Mouse (Mus musculus) left cerebral cortex, postnatal 14 days (tissue): Measurements from ENCODE around the gene Wwox. TPM values are rescaled to one million over a fixed set of nuclear protein-coding genes. Genes with fewer than 3 reads are reported as not detected.
A peak's percentile ranks its signal among the peaks of the same experiment; 100 is the strongest.

Experiments
- DNase-seq, 2 experiments: peaks; one replicate each; pipeline ENCODE4 v3.0.0; 2021 to 2022; ENCODE audit warnings: low spot score in 2 of 2, mixed read lengths in 1 of 2
- intact Hi-C: fragments of 180-260 bp; cut with DNase I; formaldehyde crosslinking; loops from one replicate; pipeline ENCODE4 v1.15.1; 2025
- long read RNA-seq, 2 experiments: library from polyadenylated mRNA; stranded (forward); transcript quantifications; one replicate each; pipeline ENCODE4 v2.0.0; 2021
- total RNA-seq, 2 experiments: library from RNA; stranded (reverse); gene quantifications; 2 replicates each; pipeline ENCODE4 v1.2.3; 2021

Wwox gene
- 10 to 100 TPM; 11.9 to 12.0 TPM for total RNA-seq
- long read RNA-seq, experiment 1, partial matches to known transcripts, result 0 of 8 reads
- long read RNA-seq, experiment 1, other reads (novel, unspliced or antisense), result 8 of 8 reads
- long read RNA-seq, experiment 2, partial matches to known transcripts, result 0 of 7 reads
- long read RNA-seq, experiment 2, other reads (novel, unspliced or antisense), result 7 of 7 reads

DNA sequence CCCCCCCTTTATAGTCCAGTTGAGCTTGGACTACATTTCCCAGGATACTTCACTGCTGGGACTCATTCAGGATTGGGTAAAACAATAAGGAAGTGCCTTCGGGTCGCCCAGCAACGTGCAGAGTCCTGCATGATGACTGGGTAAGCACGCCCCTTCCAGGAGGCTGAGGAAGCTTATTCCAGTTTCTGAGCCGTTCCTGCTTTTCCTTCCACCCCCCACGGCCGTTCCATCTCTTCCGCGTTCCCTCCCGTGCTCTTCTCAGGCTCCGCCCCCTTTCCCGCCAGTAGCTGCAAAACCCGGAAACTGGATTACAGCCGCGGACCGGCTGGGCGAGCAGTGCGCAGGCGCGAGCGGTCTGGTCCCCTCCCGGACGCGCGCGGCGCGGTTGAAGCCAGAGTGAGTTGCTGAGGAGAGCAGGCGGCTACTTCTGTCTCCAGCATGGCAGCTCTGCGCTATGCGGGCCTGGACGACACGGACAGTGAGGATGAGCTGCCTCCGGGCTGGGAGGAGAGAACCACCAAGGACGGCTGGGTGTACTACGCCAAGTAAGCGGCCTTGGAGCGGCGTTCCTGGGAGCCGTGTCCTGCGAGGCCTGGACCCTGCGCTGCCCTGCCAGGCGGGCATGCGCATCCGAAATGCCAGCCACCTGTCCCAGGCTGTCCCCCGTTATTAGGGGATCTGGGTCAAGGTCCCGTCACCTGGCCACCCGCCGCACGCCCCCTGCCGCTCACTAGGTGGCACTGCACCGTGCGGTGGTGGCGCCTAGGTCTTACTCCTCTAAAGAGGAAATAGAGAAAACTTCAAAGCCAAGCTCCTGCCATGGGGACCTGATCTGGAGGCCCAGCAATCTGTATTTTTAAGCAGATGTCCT lies at the start of gene Wwox:
TSS of gene Wwox (plus strand) at position 322 of the 871 bp plus-strand sequence.
- intact Hi-C loops, result loop anchor here (2.0 to 5.0 kb wide), 3 partner anchors 359 to 775 kb away; no protein-coding TSS in a partner anchor
- peak; percentile 99 to 100 for DNase-seq

DNA sequence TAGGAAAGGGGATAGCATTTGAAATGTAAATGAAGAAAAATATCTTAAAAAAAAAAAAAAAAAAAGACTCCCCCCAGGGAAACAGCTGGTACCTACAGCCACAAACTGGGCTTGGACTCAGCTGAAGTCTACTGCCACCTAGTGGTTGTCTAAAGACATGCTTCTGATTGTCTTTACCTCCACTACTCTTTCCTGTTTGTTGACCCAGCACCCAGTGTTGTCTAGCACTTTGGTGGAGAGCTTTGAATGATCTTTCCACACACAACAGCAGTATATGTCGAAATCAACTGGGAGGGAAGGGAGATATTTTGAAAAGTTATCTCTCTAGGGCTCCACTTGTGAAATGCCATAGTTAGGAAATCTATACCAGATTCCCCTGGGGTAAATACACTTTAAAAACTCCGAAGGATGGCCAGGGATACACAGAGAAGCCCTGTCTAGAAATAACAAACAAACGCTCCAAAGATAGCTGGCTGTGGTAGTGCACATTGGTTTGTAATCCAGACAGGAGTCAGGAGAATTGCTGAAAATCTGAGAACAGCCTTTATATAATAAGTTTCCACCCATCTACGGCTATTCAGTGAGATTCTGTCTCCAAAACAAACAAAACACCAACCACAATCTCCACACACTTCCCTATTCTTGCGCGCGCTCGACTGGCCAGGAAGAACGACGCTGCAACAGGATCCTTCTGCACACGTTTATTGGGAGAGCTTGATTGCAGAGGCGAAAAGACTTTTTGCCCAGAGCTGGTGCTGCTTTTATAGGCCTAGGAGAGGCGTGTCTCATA lies 48.8 kb upstream of the Wwox start:
- peak in 1 of 2 experiments; percentile 12 for DNase-seq
- intact Hi-C loops, result no loop called here

DNA sequence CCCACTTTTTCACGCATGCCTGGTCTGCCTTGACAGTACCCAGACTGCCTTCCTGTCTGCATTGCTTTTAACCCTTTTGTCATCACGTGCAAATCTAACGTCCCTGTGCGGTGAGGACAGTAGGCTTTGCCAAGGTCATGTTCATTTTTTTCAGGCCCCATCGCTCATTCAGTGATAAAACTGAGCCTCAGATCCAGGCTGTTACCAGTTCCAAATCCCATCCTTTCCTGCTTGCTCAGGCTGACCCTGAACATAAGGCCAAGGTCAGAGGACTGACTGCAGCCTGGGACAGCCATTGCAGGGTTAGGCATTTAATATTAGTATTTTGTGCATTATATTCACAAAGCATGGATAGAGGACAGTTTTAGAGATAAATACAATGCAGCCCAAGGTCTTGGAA lies 41.1 kb upstream of the Wwox start:
- intact Hi-C loops, result no loop called here

DNA sequence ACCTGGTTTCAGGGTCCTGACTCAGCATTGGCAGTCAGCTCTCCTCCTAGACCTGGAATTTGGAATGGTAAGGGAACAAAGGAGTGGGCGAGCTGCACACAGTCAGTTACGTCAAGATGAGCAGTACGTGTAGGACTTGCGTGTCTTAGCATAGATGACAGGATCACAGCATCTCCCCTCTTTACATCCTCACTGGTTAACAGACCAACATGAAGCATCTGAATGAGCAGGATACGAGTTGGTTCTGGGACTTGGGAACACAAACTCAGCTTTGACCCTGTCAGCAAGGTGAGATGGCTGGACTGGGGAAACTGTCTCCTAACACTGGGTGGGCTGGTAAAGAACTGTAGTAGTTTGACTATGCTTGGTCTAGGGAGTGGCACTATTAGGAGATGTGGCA lies 40.2 kb upstream of the Wwox start:
- DNase-seq, result no peak
- intact Hi-C loops, result no loop called here

More for the DNA sequence above, 41.1 kb upstream of the Wwox start:
- no peak for DNase-seq

DNA sequence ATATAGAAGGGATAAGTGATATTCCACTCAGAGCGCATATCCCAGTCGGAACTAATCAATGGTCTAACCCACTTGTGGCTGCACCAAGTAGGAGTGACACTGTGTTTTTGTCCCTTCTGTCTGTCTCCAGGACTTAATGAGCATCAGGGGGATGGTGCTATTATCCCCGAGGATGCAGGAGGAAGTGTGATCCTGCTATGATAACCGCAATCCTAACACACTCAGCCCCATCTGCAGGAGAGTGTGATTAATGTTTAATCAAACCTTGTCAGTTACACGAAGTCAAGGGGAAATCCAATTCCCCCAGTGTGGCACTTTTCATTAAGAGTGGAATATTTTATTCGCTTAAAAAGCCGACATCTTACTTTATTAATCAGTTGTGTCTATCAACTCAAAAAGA lies 37.8 kb upstream of the Wwox start:
- no peak for DNase-seq
- intact Hi-C loops, result no loop called here

DNA sequence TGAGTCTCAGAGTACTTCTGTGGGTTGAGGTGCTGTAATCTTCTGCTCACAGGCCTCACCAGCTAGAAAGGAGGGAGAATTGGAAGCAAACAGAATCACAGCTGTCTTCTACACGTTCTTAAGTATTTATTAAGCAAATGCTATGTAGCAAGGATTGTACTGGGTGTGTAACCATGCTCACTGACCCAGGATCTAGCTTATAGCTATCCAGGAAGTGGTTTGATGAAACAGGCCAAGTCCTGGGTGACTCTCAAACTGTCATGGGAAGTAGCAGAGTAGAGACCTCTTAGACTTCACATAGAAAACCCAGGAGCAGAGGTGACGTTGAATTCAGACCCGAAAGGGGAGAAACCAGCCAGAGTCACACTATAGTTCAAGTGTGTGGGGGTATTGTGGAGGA lies 28.0 kb upstream of the Wwox start:
- intact Hi-C loops, result no loop called here
- no peak for DNase-seq

DNA sequence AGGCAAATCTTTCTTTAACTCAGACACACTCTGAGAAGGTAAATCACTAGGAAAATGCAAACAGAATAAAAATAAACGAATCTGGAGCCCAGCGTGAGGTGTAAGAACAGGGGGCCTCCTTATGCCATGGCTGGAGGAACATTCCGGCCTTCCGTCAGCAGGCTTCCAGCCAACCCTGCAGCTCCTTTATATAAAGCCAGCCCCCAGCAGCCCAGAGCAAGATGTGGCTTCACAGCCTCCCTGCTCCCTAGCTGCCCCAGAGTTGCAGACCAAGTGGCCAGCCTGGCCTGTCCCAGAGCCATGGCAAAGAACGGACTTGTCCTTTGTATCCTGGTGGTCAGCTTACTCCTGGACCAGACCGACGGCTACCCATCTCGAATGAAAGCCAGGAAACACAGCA lies 21.7 kb upstream of the Wwox start, which contains the start of gene Clec3a:
TSS of gene Clec3a (plus strand) at position 301 of the 400 bp plus-strand sequence.
- DNase-seq, result no peak
- intact Hi-C loops, result no loop called here

DNA sequence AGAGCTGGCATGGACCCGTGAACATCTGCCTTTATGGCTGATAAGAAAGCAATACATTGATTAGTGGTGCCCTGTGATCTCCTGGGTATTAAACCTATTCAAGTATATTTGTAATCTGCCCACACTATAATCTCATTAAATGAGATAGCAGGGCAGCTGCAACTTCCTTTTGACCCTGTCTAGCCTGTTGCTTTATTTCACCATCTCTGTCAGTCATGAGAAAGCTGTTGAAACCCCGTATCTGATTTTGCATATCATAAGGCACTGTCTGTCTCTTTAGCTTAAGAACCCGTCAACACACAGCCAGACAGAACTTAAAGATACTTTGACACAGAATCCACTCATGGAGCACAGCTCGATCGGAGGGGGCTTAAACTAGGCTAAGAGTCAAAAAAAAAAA lies 21.0 kb upstream of the Wwox start:
- intact Hi-C loops, result no loop called here
- no peak for DNase-seq

DNA sequence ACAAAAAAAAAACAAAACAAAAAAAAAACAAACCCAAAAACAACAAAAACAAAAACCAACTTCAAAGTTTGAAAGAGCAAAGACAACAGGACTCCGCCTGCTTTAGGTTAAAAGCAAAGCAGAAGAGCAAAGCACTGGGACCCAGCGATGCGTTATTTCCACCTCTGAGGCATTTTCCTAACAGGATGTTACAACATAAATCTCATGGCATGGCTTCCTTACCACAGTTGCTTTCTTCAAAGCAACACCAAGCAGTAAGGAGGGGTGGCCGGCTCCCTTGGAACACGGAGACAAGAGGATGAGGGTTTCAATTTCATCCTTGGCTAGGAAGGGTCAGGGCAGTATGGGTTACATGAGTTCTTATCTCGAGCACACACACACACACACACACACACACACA lies 20.6 kb upstream of the Wwox start:
- intact Hi-C loops, result no loop called here
- DNase-seq, result no peak

DNA sequence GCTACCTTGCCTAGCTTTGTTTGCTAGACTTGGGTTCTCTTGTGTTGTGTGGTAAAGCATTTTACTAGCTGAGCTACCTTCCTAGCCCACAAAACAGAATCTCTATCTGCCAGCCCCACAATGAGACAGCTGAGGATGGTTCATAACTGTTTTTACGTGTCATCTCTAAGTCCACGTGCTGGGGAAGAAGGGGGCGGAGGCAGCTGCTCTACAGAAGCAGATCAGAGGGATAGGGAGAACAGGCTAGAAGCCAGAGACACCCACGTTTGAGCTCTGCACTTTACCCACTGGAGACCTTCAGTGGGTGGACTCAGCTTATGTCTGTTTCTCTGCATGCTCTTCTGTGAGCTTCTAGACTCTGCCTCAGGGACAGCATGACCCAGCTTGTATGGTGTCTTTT lies 17.9 kb upstream of the Wwox start:
- intact Hi-C loops, result no loop called here
- DNase-seq, result peak; percentile 21 to 48

DNA sequence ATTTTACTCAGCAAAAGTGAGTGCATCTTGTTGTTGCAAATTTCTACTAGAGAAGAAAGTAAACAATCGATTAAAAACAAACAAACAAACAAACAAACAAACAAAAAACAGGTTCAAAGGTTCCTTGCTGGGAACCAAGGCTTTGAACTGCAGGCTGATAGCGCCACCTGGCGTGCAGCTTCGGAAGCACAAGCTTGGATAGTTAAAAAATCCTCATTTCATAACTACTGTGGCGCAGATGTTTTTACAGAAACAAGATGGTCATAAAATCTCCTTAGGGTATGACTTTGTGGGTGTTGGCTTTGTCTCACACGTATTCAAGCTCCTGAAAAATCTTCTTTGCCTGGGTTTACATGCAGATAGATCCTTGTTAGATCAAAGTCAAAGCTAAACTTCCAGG lies 1.2 kb upstream of the Wwox start:
- DNase-seq, result peak; percentile 68 to 77
- intact Hi-C loops, result loop anchor here (2.0 to 5.0 kb wide), 3 partner anchors 357 to 773 kb away; no protein-coding TSS in a partner anchor

DNA sequence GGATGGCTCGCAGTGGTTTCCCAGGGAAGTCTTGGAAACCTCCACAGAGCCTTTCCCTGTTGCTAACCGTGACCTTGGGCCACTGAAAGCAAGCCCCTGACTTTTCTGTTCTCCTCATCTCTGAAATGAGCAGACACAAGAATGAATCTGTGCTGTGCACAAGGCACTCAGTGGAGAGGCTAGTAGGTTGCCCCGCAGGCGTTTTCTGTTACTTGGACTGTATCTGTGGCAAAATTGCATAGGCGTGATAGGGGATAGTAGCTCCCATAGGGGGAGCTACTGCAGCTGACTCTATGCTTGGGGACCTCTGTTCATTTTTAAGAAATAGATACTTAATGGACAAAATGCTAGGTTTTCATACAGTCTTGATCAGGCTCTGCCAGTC lies 742 bp downstream of the Wwox start:
- intact Hi-C loops, result no loop called here
- no peak for DNase-seq

DNA sequence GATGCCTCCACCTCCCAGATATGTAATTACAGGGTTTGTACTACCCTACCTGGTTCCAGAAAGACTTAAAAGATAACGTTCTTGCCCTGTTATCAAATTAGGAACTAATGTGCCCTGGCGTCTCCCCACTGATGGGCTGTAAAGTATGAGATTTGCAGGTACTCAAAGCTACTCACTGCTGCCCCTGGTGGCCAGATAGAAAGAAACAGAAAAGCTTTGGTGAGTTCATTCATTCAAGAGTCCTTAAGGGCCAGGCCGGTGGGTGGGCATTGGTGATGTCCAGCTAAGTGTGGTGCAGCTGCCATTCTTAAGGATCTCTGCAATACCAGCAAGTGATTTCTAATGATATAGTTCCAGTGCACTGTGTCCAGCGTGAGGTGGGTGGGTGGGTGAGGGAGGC lies 2.2 kb downstream of the Wwox start:
- intact Hi-C loops, result no loop called here
- DNase-seq, result no peak

DNA sequence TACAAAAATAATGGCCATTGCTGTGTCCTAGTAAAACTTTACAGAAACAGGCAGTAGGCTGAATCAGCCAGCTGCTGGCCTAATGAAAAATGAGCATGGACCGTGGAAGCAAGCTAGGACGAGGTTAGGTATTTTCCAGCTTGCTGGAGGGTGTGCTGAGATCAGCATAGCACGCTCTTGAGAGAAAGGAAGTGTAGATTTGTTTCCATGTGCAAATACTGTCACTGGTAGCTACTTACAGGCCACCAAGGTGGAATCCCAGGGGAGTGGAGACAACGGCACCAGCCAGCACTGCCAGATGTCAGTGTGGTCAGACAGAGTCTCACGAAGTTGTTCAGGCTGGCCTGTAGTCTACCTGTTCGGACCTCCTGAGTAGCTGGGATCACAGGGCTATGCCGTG lies 7.4 kb downstream of the Wwox start:
- intact Hi-C loops, result no loop called here
- no peak for DNase-seq

DNA sequence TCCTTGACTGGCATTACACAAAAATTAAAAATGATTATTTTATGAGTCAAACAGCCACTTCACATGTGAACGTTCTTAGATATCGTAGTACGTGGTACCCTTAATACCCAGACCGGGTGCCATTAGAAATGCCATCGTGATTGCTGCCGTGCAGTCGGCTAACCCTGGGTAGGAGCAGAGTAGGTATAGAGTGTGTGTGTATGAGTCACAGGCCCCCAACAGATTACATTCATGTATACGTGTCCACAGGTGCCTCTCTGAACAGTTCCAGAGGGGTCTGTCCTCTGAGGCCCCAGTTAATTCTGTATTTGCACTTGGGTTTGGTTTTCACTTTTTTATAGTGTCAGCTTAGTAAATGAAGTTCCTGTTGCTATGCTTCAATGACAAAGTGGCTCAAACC lies 12.8 kb downstream of the Wwox start:
- intact Hi-C loops, result loop anchor here (5.0 to 10.0 kb wide), 5 partner anchors 323 to 1985 kb away; partner anchors contain the start of gene Maf
- DNase-seq, result no peak

DNA sequence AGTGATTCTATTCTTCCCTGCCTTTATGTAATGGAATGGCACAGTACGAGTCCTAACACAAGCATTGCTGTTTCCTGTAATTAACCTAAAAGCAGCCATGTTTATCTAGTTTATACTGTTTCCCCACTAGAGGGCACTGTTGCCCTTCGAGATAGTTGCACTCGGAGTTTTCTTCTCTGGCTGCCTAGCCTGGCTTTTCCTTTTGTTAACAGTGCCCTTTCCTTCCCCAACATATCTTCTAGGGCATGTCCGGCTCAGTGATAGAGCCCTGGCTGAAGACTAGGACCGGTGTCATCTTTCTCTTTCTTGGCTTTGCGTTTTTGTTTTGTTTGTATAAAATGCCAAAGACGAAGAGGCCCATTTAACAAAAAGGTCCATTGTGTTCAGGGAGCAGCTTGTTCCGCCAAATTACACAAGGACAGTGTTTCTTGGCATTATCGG lies 13.3 kb downstream of the Wwox start:
- intact Hi-C loops, result loop anchor here (5.0 to 10.0 kb wide), 5 partner anchors 322 to 1984 kb away; partner anchors contain the start of gene Maf
- DNase-seq, result peak; percentile 63 to 75

DNA sequence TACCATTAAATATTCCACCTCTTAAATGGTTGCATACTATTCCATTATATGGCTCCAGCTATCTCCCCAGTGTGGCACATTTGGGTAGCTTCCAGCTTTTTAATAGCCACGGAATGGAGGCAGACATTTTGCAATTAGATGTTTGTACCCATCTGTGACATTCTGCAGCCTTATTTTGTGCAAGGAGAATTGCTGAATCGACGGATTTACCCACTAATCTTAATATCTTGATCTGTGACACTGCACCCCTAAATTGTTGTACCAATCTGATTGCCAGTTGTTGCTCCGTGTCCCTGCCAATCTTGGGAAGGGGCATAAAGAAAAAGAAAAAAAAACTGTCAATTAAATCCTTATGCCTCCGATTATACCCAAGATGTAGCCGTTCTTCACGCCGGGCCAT lies 15.8 kb downstream of the Wwox start:
- intact Hi-C loops, result loop anchor here (10.0 kb wide), 3 partner anchors 319 to 1909 kb away; no protein-coding TSS in a partner anchor
- DNase-seq, result no peak

DNA sequence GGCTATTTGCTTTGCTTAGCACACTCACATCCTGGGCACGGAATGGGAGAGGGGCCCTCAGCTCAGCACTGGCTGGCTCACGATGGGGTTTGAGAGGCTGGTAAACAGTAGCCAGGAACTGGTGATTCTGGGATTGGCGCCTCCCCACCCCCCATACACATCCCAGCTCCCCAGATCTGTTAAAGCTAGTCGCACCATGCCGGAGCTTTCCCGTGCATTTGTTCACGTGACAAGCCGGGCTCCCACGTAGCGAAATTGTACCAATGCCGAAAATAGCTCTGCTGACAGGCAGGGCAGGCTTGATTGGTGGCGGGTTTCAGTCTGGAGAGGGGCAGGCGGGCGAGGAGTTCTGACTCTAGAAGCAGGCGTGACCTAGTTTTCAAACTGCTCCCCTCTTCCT lies 16.5 kb downstream of the Wwox start:
- intact Hi-C loops, result loop anchor here (10.0 kb wide), 3 partner anchors 319 to 1909 kb away; no protein-coding TSS in a partner anchor
- DNase-seq, result peak in 1 of 2 experiments; percentile 36

DNA sequence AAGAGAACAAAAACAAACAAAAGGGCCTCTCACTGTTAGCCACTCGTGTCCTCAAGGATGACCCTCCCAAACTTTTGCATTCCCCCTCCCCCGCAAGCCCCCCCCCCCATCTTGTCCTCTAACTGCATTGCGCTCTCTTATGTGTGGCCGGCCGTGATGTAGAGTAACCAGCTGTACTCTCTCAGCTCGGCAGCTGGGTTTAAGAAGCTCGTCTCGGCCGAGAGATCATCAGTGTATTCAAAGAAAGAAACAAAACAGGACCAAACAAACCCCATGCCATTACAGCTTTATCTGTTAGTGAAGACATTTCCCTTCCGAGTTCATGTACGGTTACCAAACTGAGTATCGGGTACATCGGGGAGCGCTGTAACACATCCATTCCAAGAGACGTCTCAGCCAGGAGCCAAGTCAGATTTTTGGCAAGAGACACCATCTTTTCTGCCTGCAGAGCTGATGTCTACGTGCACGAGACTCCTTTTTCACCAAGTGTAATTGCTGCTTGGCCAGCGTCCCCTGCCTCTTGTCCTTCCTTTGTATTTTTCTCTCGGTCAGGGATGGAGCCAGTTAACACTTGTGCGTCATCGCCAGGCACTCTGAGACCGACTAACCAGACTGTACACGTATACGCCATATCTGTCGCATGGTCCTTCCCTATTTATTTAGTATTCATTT lies 18.8 kb downstream of the Wwox start:
- intact Hi-C loops, result loop anchor here (10.0 kb wide), 3 partner anchors 317 to 1907 kb away; no protein-coding TSS in a partner anchor
- DNase-seq, result no peak
